Mouse (Mus musculus) spleen, adult 2 months (tissue): ENCODE measurements at regions not wholly inside any gene's neighbourhood (a gene's known extent, or its start where the extent isn't known, plus 50 kb on each side); places are given as distances from the start of the nearest gene placed in this dataset.

Source experiments
- CTCF ChIP-seq: fragments of 200-500 bp; IDR thresholded peaks from 2 replicates; pipeline ENCODE4 v1.5.1; 2011; ENCODE audit warnings: mild to moderate bottlenecking, inconsistent platforms; ENCODE audit not compliant: insufficient read depth, insufficient read length, insufficient replicate concordance; ENCODE audit errors: extremely low read depth
- POLR2A ChIP-seq: fragments of 200-500 bp; IDR thresholded peaks from 2 replicates; pipeline ENCODE4 v1.6.1; 2011; ENCODE audit warnings: low read depth, low read length, inconsistent platforms

DNA sequence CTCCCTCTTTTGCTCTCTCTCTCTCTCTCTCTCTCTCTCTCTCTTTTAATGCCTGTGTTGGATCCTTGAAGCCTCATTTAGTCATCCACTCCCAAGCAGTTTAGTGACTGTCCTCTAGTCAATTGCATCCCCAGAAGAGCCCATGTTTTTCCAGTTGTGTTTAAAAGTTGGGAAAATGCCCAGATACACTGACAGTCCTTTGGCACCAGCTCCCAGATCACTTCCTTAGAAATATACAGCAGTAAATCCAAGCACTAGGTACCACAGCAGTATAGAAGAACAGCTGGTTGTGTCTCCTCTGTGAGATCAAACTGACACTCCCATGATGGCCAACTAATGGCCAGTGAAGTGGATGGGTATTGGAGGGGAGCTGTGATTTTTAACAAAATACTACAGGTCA, 634.7 kb upstream of the Kirrel3 start:
- TF ChIP-seq CTCF, result no peak
- no peak for TF ChIP-seq POLR2A
